Mouse (Mus musculus) liver, embryonic 16.5 days (tissue): ENCODE measurements around the gene Nek5. TPM values are rescaled to one million over a fixed set of nuclear protein-coding genes. Genes with fewer than 3 reads are reported as not detected.

Source experiments
- ATAC-seq: fragments of 200-750 bp; cut with Nextera tagmentation; 2 replicates; pipeline ENCODE4 v1.8.0; 2017; ENCODE audit warnings: low read depth, mild to moderate bottlenecking, moderate number of reproducible peaks, moderate library complexity
- H3K27ac ChIP-seq: fragments of 300-500 bp; sonication (generic); 2 replicates; pipeline ENCODE4 v1.5.1; 2014; ENCODE audit warnings: mild to moderate bottlenecking, low read length
- H3K27me3 ChIP-seq: fragments of 300-500 bp; sonication (generic); 2 replicates; pipeline ENCODE4 v1.6.1; 2014; ENCODE audit warnings: low read depth, low read length, mixed read lengths; ENCODE audit not compliant: control insufficient read depth, insufficient read depth
- H3K36me3 ChIP-seq: fragments of 300-500 bp; sonication (generic); 2 replicates; pipeline ENCODE4 v1.6.1; 2014; ENCODE audit warnings: mild to moderate bottlenecking; ENCODE audit not compliant: control insufficient read depth, insufficient read depth
- H3K4me1 ChIP-seq: fragments of 300-500 bp; sonication (generic); 2 replicates; pipeline ENCODE4 v1.6.1; 2014; ENCODE audit warnings: low read depth, low read length, mixed read lengths; ENCODE audit not compliant: control insufficient read depth
- H3K4me2 ChIP-seq: fragments of 300-500 bp; sonication (generic); 2 replicates; pipeline ENCODE4 v1.6.1; 2014; ENCODE audit warnings: low read depth, low read length, mixed read lengths
- H3K4me3 ChIP-seq: fragments of 300-500 bp; sonication (generic); 2 replicates; pipeline ENCODE4 v1.5.1; 2014; ENCODE audit warnings: low read depth, mild to moderate bottlenecking, low read length
- H3K9ac ChIP-seq: fragments of 300-500 bp; sonication (generic); 2 replicates; pipeline ENCODE4 v1.6.1; 2014; ENCODE audit warnings: low read depth, low read length
- H3K9me3 ChIP-seq: fragments of 300-500 bp; sonication (generic); replicated peaks from 2 replicates; pipeline ENCODE4 v1.6.1; 2016; ENCODE audit warnings: low read length; ENCODE audit not compliant: control insufficient read depth
- WGBS: fragments of 180-500 bp; shearing (Covaris S2); extraction: QIAGEN DNeasy Blood & Tissue Kit; methylation state at CpG from one replicate; pipeline ENCODE4 v1.1.7; 2014; ENCODE audit not compliant: insufficient replicate concordance; 5-methylcytosine and 5-hydroxymethylcytosine counted together
- polyA plus RNA-seq: library from polyadenylated mRNA; unstranded; fragments of >200 nt; fragmentation: Nextera tagmentation; extraction: Ambion mirVana; gene quantifications from 2 replicates; pipeline ENCODE4 v1.2.1, GENCODE M21; 2015

Gene Nek5
- polyA plus RNA-seq, 1 experiment from 2014 or later, result 0.06 TPM

DNA sequence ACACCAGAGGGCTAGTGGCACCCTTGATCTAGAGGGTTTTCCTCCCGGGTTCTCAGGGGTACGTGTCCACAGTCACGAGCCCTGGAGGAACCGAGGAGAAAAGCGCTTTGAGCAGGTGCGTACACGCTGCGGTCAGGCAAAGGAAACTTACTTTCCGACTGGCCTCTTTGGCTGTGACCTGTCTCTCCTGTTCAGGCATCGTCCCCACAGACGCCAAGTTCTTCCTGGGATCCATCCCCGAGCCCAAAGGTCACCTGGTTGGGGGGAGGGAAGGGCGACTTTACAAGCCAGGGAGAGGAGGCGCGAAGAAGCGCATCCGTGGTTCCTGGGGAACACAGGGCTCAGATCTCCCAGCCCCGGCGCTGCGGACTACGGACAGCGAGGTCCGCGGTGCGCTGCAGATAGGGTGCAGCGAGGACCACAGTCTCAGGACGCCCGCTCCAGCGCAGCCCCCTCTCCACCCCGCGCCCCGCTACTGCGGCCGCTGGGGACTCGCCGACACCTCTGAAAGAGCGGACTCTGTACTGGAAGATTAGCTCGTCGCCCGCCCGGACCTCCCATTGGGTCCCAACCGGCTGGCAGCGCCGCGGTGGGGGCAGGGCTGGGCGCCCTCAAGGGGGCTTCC is 64.9 kb downstream of the Nek5 start, which contains the start of gene Atp7b:
Gene Atp7b (minus strand): TSS at position 485 of the 625 bp plus-strand sequence.
- H3K27ac ChIP-seq, result peak within 1 kb of the TSS; percentile 89
- H3K4me1 ChIP-seq, result peaks cover 45% of the 10 kb centered on the region
- H3K9me3 ChIP-seq, result no peaks in the 10 kb centered on the region
- peak within 1 kb of the TSS; percentile 80 for H3K4me3 ChIP-seq
- no peaks in the 10 kb centered on the region for H3K27me3 ChIP-seq
- ATAC-seq, result peak; percentile 57
- 1% methylated on average over 45 of the region's 46 CpGs for WGBS
- peak within 1 kb of the TSS; percentile 84 for H3K4me2 ChIP-seq
- H3K9ac ChIP-seq, result peak within 1 kb of the TSS; percentile 86
- H3K36me3 ChIP-seq, result peaks cover 1% of the 10 kb centered on the region

DNA sequence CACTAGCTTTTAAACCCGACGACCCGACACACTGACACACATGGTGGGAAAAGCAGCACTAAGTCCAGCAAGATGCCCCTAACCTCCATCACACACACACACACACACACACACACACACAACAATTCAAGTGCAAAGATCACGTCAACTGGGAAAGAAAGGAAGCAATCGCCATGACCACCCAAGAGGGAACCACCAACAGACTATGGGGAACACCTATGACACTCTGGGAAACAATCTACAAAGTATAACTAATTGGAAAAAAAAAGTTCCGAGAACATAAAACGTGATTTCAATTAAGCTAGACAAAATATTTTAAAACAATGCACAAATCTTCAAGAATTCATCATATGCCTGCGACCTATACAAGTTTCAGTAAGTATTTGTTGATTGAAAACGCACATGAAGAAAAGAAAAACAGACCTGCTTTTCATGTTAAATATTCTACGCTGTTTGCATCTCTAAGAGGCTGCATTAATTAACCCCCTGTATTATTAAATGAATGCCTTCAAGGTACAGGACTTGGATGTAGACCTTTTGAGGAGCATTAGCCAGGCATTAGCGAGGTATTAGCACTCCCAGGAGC is 65.6 kb downstream of the Nek5 start:
- peak overlapping the region; percentile 86 for H3K9ac ChIP-seq
- ATAC-seq, result no peak
- H3K36me3 ChIP-seq, result no peaks in the 10 kb centered on the region; the same call in 1 of the 2 replicates
- H3K4me2 ChIP-seq, result peak overlapping the region; percentile 84
- peak overlapping the region; percentile 80 for H3K4me3 ChIP-seq
- 13% methylated on average over 11 of the region's 11 CpGs for WGBS
- peak overlapping the region; percentile 89 for H3K27ac ChIP-seq
- no peaks in the 10 kb centered on the region for H3K27me3 ChIP-seq
- H3K4me1 ChIP-seq, result peaks cover 52% of the 10 kb centered on the region
- H3K9me3 ChIP-seq, result no peaks in the 10 kb centered on the region

DNA sequence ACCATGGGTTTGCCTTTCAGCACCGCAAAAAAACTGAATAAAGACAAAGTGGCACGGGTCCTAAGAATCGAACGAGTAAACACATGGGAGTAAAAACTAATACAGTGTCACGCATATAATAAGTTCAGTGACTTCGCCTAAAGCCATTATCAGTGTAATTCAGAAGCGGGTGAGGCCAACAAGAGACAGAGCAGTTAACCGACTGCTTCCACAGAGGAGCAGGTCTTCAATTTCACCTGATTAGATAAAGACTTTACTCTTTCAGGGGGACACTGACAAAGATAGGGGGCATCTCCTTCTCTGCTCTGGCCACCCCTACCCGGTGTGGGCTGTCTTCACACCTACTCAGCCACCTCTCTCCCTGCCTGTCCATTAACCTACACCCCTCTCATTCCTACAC is 66.5 kb downstream of the Nek5 start:
- ATAC-seq, result peak; percentile 5
- H3K9ac ChIP-seq, result peak overlapping the region; percentile 61
- H3K27me3 ChIP-seq, result no peaks in the 10 kb centered on the region
- H3K27ac ChIP-seq, result peak overlapping the region; percentile 88
- peaks cover 59% of the 10 kb centered on the region for H3K4me1 ChIP-seq
- H3K4me2 ChIP-seq, result peak overlapping the region; percentile 84
- H3K36me3 ChIP-seq, result no peaks in the 10 kb centered on the region; the same call in 1 of the 2 replicates
- H3K9me3 ChIP-seq, result no peaks in the 10 kb centered on the region
- 19% methylated on average over 9 of the region's 9 CpGs for WGBS
- peak overlapping the region; percentile 80 for H3K4me3 ChIP-seq

DNA sequence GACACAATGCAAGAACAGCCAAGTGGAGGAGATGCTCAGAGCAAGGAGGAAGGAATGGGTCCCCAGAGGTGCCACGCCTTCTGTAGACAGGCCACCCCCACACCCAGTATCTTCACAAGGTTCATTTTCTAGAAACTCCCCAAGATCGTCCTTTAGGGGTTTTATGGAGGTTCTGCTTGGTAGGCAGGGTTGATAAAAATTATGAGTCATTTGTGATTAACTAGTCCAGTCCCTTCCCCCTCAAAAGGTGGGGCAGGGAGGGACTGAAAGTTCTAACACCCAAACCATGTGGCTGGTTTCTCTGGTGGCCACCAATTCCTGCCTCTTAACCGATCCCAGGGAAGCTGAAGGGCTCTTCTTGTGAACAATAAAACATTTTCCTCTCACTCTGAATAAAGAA is 68.0 kb downstream of the Nek5 start:
- no peak overlapping the region for H3K9ac ChIP-seq
- peaks cover 55% of the 10 kb centered on the region for H3K4me1 ChIP-seq
- no peak overlapping the region for H3K4me3 ChIP-seq
- ATAC-seq, result no peak
- H3K27me3 ChIP-seq, result no peaks in the 10 kb centered on the region
- H3K9me3 ChIP-seq, result no peaks in the 10 kb centered on the region
- peak overlapping the region; percentile 10; the same call in 1 of the 2 replicates for H3K27ac ChIP-seq
- WGBS, result 21% methylated on average over 3 of the region's 3 CpGs
- H3K36me3 ChIP-seq, result no peaks in the 10 kb centered on the region
- H3K4me2 ChIP-seq, result peak overlapping the region; percentile 84

DNA sequence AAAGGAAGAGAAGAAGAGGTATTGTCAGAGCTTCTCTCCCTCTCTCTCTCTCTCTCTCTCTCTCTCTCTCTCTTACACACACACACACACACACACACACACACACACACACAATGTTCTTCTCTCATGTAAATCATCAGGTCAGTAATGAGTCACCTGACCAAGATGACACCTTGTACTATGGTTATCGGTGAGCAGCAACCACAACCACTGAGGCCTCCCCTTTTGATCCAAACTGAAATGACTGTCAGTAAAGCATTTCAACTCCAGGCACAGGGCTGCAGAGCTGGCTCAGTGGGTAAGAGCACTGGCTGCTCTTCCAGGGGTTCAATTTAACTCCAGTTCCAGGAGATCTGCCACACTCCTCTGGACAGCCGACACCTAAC is 69.4 kb downstream of the Nek5 start:
- peak overlapping the region; percentile 1 for H3K4me3 ChIP-seq
- H3K9ac ChIP-seq, result no peak overlapping the region
- WGBS, result 51% methylated on average over 2 of the region's 2 CpGs
- peaks cover 51% of the 10 kb centered on the region for H3K4me1 ChIP-seq
- H3K27me3 ChIP-seq, result no peaks in the 10 kb centered on the region
- peak overlapping the region; percentile 70 for H3K4me2 ChIP-seq
- H3K9me3 ChIP-seq, result no peaks in the 10 kb centered on the region
- peak overlapping the region; percentile 94 for H3K27ac ChIP-seq
- H3K36me3 ChIP-seq, result no peaks in the 10 kb centered on the region
- no peak for ATAC-seq

DNA sequence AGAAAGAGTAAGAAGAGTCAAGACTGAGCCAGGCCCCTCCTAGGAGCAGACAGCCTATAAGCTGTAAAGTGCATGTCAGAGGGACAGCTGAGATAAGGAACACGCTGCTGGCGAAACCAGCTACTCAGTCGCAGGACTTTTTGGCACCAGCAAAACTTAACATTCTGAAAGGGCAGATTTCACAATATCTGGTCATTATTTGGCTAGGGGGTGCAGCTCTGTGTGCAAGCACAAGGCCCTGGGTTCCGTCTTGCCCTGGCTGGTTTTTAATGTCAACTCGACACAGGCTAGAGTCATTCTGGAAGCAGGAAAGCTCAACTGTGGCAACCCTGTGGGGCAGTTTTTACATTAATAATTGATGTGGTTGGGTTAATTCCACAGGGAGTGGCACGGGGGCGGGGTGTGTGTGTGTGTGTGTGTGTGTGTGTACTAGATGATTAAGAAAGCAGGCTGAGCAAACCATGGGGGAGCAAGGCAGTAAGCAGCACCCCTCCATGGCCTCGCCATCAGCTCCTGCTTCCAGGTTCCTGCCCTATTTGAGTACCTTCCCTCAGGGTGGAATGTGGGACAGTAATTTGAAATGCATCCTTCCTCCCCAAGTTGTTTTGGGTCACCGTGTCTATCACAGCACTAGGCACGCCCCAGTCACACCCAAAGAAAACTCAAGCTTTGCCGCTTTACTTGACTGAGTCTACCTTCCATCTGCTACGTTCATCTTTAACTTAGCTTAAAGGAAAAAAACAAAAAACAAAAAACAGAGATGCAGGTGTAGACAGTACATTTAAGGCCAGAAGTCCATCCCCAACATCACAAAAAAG is 70.0 kb downstream of the Nek5 start:
- Histone ChIP-seq H3K4me2 (peak overlapping the region; percentile 70), H3K36me3 (no peaks in the 10 kb centered on the region), H3K4me1 (peaks cover 51% of the 10 kb centered on the region), H3K27me3 (no peaks in the 10 kb centered on the region), H3K9me3 (no peaks in the 10 kb centered on the region), H3K4me3 (peak overlapping the region; percentile 36), H3K9ac (peak overlapping the region; percentile 31; the same call in 1 of the 2 replicates), H3K27ac (peak overlapping the region; percentile 94)
- WGBS, result 26% methylated on average over 12 of the region's 12 CpGs
- peak; percentile 77 for ATAC-seq

DNA sequence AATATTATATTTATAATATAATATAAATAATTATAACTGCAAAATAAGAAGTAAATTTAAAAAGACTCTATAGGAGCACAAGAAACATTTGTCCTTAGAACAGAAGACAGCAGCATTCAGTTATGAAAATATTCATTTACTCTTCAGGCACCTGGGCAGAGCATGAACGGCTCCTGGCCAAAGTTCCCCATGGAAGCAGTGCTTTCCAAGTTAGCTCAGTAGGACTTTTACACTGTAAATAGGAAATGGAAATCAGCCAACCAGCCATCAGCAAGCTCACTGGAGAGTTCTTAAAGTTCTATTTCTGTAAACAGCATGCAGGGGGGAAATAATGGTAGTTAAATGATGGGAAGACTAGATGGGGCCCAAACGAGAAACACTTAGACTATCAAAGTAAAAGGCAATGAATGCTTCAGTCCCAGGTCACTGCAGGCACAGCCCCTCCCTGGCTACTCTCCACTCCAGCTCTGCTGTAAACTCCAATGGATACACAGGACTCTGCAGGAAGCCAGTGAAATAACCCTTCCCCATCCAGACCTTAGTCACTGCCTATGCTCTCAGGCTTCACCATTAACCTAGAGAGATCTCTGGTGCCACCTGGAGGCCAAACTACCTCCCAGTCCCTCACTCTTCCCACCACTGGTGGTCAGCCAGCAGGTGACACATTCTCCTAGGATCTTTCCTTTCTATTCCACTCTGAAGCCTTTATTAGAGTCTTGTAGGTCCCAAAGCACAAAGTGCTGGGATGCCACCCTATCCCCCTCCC is 77.0 kb downstream of the Nek5 start:
- 63% methylated on average over 2 of the region's 2 CpGs for WGBS
- no peaks in the 10 kb centered on the region for H3K27me3 ChIP-seq
- peak; percentile 88 for ATAC-seq

DNA sequence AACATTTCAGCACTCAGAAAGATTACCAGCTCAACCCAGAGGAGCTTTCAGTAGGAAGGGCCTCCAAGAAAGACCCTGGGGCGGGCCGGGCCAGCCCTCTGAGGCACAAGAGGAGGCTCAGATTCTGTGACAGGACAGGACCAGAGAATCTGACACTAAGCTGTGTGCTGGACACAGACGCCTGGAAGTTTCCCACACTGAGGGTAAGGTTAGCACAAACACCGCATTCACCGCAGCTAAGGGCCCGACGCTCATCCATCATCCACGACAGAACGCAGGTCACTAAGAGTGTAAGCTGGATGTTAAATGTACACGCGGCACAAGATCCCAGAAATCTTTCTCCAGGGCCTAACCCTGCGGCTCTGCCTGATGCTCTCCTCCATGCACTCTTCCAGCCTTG is 81.1 kb downstream of the Nek5 start:
- no peaks in the 10 kb centered on the region for H3K9me3 ChIP-seq
- peak overlapping the region; percentile 39 for H3K27ac ChIP-seq
- H3K27me3 ChIP-seq, result no peaks in the 10 kb centered on the region
- no peaks in the 10 kb centered on the region for H3K36me3 ChIP-seq
- peaks cover 17% of the 10 kb centered on the region for H3K4me1 ChIP-seq
- ATAC-seq, result no peak
- H3K4me2 ChIP-seq, result no peak overlapping the region
- WGBS, result 72% methylated on average over 12 of the region's 12 CpGs
- no peak overlapping the region for H3K9ac ChIP-seq
- H3K4me3 ChIP-seq, result no peak overlapping the region

More for the DNA sequence above, 77.0 kb downstream of the Nek5 start:
- Histone ChIP-seq H3K4me3 (no peak overlapping the region), H3K4me2 (no peak overlapping the region), H3K36me3 (no peaks in the 10 kb centered on the region), H3K4me1 (peaks cover 10% of the 10 kb centered on the region), H3K9me3 (no peaks in the 10 kb centered on the region), H3K27ac (peak overlapping the region; percentile 61), H3K9ac (no peak overlapping the region)
